Mouse (Mus musculus) myocyte (in vitro differentiated cells): Measurements from ENCODE around the gene Crygc.

ENCODE experiments used
- CEBPB ChIP-seq: IDR thresholded peaks from 2 replicates; pipeline ENCODE4 v1.6.1; 2011; ENCODE audit warnings: mild to moderate bottlenecking, moderate library complexity; ENCODE audit not compliant: poor library complexity, insufficient read depth, severe bottlenecking
- E2F4 ChIP-seq: IDR thresholded peaks from one replicate; pipeline ENCODE4 v1.6.1; 2011; ENCODE audit warnings: mild to moderate bottlenecking, control low read depth, moderate library complexity; ENCODE audit not compliant: insufficient read depth
- MAX ChIP-seq: IDR thresholded peaks from one replicate; pipeline ENCODE4 v1.6.1; 2011; ENCODE audit warnings: low read depth, mild to moderate bottlenecking, control low read depth
- MYOD1 ChIP-seq, 3 experiments: IDR thresholded peaks; one replicate each; pipeline ENCODE4 v1.6.1; 2011; ENCODE audit warnings: control low read depth in 2 of 3, low read depth in 2 of 3, mild to moderate bottlenecking in 2 of 3, moderate library complexity in 1 of 3; ENCODE audit not compliant: insufficient read length in 2 of 3, control insufficient read depth in 1 of 3
- MYOG ChIP-seq, 3 experiments: IDR thresholded peaks; one replicate each; pipeline ENCODE4 v1.6.1; 2011; ENCODE audit warnings: control low read depth in 2 of 3, low read depth in 2 of 3, mild to moderate bottlenecking in 2 of 3; ENCODE audit not compliant: insufficient read length in 2 of 3, control insufficient read depth in 1 of 3, insufficient read depth in 1 of 3
- POLR2A ChIP-seq: IDR thresholded peaks from one replicate; pipeline ENCODE4 v1.6.1; 2011; ENCODE audit warnings: low read depth, mild to moderate bottlenecking, control low read depth, moderate library complexity; ENCODE audit not compliant: insufficient read length
- POLR2AphosphoS2 ChIP-seq: IDR thresholded peaks from one replicate; pipeline ENCODE4 v1.6.1; 2011; ENCODE audit warnings: low read depth, control low read depth; ENCODE audit not compliant: insufficient read length
- REST ChIP-seq: IDR thresholded peaks from one replicate; pipeline ENCODE4 v1.6.1; 2011; ENCODE audit warnings: mild to moderate bottlenecking, control low read depth, moderate library complexity; ENCODE audit not compliant: insufficient read depth, insufficient read length
- SRF ChIP-seq: IDR thresholded peaks from one replicate; pipeline ENCODE4 v1.6.1; 2011; ENCODE audit warnings: low read depth; ENCODE audit not compliant: control insufficient read depth, insufficient read length
- TCF12 ChIP-seq: IDR thresholded peaks from one replicate; pipeline ENCODE4 v1.6.1; 2011; ENCODE audit warnings: mild to moderate bottlenecking, control low read depth; ENCODE audit not compliant: poor library complexity, insufficient read depth, severe bottlenecking
- USF1 ChIP-seq: IDR thresholded peaks from one replicate; pipeline ENCODE4 v1.6.1; 2011; ENCODE audit warnings: low read depth, mild to moderate bottlenecking, control low read depth, moderate library complexity

GRCm38 (mm10) chr1:65051696-65052095, 21.8 kb downstream of the Crygc start:
- no peak for TF ChIP-seq POLR2A
- no peak for TF ChIP-seq POLR2AphosphoS2
- TF ChIP-seq TCF12 = no peak
- TF ChIP-seq MAX = no peak
- no peak for TF ChIP-seq USF1
- no peak for TF ChIP-seq CEBPB
- TF ChIP-seq REST = no peak
- TF ChIP-seq E2F4 = no peak
- TF ChIP-seq MYOD1 (IDR thresholded peaks at IDR 0.05; ENCODE audit: control insufficient read depth in 1 of 3, insufficient read length in 2 of 3, low read depth in 2 of 3) = no peak
- TF ChIP-seq MYOG (IDR thresholded peaks at IDR 0.05; ENCODE audit: control insufficient read depth in 1 of 3, insufficient read depth in 1 of 3, insufficient read length in 2 of 3, low read depth in 2 of 3) = no peak
- TF ChIP-seq SRF = no peak
